Mouse (Mus musculus) kidney, adult 11 months (tissue): ENCODE data around the gene Olfr1192-ps1.
"Not testable (repeated sequence)": the region's sequence is repeated elsewhere in the genome, so short reads cannot be mapped to it uniquely, and the experiment has no call there.

Experiments
- DNase-seq: peaks from one replicate; pipeline ENCODE4 v3.0.0; 2022

Olfr1192-ps1 gene

GRCm38 (mm10) chr2:88648209-88648608, at the start of gene Olfr1192-ps1:
TSS of gene Olfr1192-ps1 (plus strand) at chr2:88648509.
- no peak for DNase-seq

DNA sequence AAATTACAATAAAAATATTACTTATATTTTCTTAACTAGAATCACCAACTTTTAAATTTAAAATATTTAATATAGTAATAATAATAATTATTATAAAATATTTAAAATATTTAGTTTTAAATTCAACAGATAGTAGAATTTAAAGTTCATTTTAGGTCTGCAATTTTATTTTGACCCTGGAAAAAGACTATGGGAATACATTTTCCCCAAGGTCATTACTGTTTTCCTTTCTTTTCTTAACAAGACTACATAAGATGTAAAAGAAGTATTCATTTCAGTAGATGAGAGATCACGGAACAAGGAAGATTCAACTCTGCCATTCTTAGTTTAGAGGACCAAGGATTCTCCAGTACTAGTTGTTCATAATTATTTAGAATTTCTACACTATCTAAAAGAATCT, 8.1 kb upstream of the Olfr1192-ps1 start, which contains the start of gene Olfr1191-ps1:
TSS of gene Olfr1191-ps1 (plus strand) at position 301 of the 400 bp plus-strand sequence.
- DNase-seq = not testable (repeated sequence)

DNA sequence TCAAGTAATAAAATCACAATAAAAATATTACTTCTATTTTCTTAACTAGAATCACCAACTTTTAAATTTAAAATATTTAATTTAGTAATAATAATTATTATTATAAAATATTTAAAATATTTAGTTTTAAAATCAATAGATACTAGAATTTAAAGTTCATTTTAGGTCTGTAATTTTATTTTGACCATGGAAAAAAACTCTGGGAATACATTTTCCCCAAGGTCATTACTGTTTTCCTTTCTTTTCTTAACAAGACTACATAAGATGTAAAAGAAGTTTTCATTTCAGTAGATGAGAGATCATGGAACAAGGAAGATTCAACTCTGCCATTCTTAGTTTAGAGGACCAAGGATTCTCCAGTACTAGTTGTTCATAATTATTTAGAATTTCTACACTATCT, 27.0 kb downstream of the Olfr1192-ps1 start, which contains the start of gene Olfr1193:
TSS of gene Olfr1193 (plus strand) at position 301 of the 400 bp plus-strand sequence.
- not testable (repeated sequence) for DNase-seq

DNA sequence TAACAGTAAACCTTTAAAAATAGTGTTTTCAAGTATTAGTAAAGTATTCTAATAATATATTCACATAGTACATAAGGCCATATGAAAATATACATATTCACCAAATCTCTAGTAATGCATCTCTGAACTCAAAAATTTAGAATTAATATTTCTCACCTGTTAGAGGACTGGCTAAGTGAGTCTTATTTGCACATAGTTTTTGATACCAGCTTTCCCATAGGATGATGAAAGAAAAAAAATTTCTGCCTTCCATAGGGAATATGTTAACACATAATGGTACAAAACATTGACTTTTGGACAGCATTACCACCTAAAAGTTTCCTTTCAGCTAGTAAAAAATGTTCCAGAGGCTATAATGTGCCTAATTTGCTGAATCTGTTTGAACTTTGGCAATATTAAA, 40.8 kb downstream of the Olfr1192-ps1 start, which contains the start of gene Olfr1195:
TSS of gene Olfr1195 (minus strand) at position 101 of the 400 bp plus-strand sequence.
- DNase-seq = no peak

GRCm38 (mm10) chr2:88704497-88704896, 56.2 kb downstream of the Olfr1192-ps1 start, which contains the start of gene Olfr1196:
TSS of gene Olfr1196 (minus strand) at chr2:88704597.
- no peak for DNase-seq
